Mouse (Mus musculus) cortical plate, adult 2 months (tissue): ENCODE data around the gene Prpf19. TPM values are rescaled to one million over a fixed set of nuclear protein-coding genes. Genes with fewer than 3 reads are reported as not detected.

Experiments used
- H3K27ac ChIP-seq: fragments of 200-500 bp; 2 replicates; pipeline ENCODE4 v1.5.1; 2012; ENCODE audit warnings: low read length, control low read depth, inconsistent platforms; ENCODE audit not compliant: insufficient read depth
- H3K4me1 ChIP-seq: fragments of 200-500 bp; 2 replicates; pipeline ENCODE4 v1.6.1; 2011; ENCODE audit warnings: low read length; ENCODE audit not compliant: control insufficient read depth, insufficient read depth
- H3K4me3 ChIP-seq: fragments of 200-500 bp; 2 replicates; pipeline ENCODE4 v1.5.1; 2011; ENCODE audit warnings: mild to moderate bottlenecking, low read length, control low read depth; ENCODE audit not compliant: insufficient read depth
- CTCF ChIP-seq: fragments of 200-500 bp; IDR thresholded peaks from 2 replicates; pipeline ENCODE4 v1.5.1; 2011; ENCODE audit warnings: mild to moderate bottlenecking, control low read depth, low read length; ENCODE audit not compliant: insufficient read depth; ENCODE audit errors: extremely low read depth
- POLR2A ChIP-seq: fragments of 200-500 bp; IDR thresholded peaks from 2 replicates; pipeline ENCODE4 v1.6.1; 2011; ENCODE audit warnings: mild to moderate bottlenecking, low read length, control low read depth; ENCODE audit not compliant: insufficient read depth; ENCODE audit errors: extremely low read depth
- polyA plus RNA-seq: library from polyadenylated mRNA; depleted of rRNA; stranded (reverse); fragments of >200 nt; gene quantifications from 2 replicates; pipeline ENCODE4 v1.2.3, GENCODE M21; 2012

Prpf19 gene
- polyA plus RNA-seq, 1 experiment = 219 TPM

DNA sequence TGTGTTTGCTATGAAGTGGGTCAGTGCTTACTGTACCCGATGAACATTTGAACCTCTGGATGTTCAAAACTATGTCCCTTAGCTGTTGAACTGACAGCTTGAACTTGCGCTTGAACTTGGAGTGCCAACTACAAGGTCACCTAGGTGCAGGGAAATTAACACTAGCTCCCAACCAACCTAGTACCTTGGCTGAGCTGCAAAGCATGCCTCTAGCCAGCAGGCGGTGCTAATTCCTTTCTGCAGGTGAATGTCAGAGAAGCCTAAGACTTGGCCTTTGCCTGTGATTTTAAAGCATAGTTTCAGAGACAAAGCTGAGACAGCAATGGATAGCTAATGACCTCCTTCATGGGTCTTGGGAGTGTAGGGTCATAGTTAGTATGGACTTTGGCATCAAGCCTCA lies 12.9 kb downstream of the Prpf19 start:
- no peak overlapping the region for H3K4me3 ChIP-seq
- no peak overlapping the region for H3K27ac ChIP-seq
- H3K4me1 ChIP-seq = no peaks in the 10 kb centered on the region; the same call in 1 of the 2 replicates
- TF ChIP-seq CTCF (peak; percentile 86), POLR2A (no peak)

- Histone ChIP-seq H3K4me3 (no peak overlapping the region), H3K4me1 (no peaks in the 10 kb centered on the region; the same call in 1 of the 2 replicates), H3K27ac (no peak overlapping the region)
- no peak for TF ChIP-seq CTCF
- TF ChIP-seq POLR2A = no peak
These were observed 14.2 kb downstream of the Prpf19 start for GRCm38 (mm10) chr19:10909087-10909721.

DNA sequence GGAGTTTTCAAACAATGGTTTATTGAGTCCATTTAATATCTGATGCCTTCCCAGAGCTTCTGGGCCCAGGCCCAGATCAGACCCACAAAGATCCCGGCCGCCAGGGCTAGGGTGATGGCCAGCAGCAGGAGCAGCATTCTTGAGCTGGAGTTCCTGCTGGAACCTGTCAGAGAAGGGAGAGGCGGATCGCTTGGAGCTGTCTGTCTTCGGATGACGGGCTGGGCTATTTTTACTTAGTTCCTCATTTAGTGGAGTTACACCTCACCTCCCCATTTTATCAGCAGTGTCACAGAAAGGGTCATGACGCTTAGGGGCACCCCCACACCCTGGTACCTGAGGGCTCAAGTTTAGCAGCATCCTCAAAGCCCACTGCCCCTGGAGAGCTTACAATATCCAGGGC lies 19.3 kb downstream of the Prpf19 start:
- Histone ChIP-seq H3K4me3 (no peak overlapping the region), H3K4me1 (no peaks in the 10 kb centered on the region), H3K27ac (no peak overlapping the region)
- no peak for TF ChIP-seq POLR2A
- no peak for TF ChIP-seq CTCF

DNA sequence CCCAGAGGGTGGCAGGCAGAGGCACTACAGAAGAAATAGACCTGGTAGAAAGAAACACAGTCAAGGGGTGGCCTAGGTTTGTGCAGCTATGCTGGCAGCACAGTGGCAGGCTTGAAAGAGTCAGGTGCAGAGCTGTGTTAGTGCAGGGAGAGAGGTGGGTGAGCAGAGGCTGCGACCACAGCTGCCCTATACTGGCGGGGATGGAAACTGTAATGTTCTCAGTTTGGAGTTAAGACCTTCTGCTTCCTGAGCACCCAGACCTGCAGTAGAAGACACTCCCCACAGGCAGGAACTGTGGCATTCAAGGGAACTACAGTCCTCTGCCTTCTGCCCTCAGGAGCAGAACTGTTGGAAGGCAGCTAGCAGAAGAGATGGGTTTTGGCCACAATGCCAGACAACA lies 19.8 kb downstream of the Prpf19 start:
- Histone ChIP-seq H3K4me3 (no peak overlapping the region), H3K27ac (no peak overlapping the region), H3K4me1 (no peaks in the 10 kb centered on the region)
- no peak for TF ChIP-seq CTCF
- no peak for TF ChIP-seq POLR2A

DNA sequence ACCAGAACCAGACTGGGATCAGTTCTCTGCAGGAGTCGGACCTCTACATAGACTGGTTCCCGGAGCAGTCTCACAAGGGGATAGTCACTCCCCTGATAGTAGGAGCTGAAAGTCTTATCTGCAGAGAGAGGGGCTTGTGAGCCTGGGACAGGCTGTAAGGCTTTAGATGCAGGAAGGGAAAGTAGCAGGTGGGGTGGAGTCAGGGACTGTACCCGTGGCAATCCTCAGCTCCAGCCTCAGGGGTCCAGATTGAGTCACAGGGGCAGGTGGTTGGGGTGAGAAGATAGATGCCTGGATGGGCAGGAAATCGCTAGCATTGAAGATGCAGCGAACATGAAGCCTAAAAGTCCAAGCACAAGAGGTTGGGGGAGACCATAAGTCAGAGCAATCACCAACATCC lies 21.5 kb downstream of the Prpf19 start:
- Histone ChIP-seq H3K4me3 (no peak overlapping the region), H3K27ac (no peak overlapping the region), H3K4me1 (no peaks in the 10 kb centered on the region)
- TF ChIP-seq POLR2A (no peak), CTCF (no peak)

DNA sequence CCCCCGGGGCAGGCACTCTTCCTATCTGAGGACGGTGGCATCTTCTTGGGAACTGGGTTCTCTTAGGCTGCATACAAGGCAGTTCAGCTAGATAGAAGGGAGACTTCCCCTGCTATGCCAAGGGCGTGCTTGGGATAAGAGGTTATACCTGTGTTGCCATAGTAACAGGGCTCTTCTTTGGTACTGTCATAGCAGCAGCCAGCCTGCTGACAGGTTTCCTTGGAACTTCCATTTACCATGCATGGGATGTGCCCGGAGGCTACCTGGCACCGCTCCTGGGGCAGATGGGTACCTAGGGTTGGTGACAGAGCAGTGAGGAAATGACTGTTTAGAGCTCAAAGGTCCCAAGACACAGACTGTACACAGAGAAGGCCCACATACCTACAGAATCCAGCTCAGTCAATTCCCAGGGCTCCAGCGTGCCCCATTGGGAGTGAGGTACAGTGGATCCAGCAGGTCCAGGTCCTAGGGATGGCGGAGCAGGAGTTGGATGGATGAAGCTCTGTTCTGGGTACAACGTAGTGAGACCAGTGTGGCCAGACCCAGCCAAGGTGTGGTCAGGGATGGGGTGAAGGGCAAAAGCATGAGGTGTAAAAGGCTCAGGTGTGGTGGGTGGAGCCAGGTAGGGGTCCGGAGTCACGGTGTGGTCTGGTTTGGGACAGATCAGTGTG lies 23.4 kb downstream of the Prpf19 start:
- H3K27ac ChIP-seq = no peak overlapping the region
- TF ChIP-seq POLR2A (no peak), CTCF (no peak)
- H3K4me1 ChIP-seq = no peaks in the 10 kb centered on the region
- H3K4me3 ChIP-seq = no peak overlapping the region

DNA sequence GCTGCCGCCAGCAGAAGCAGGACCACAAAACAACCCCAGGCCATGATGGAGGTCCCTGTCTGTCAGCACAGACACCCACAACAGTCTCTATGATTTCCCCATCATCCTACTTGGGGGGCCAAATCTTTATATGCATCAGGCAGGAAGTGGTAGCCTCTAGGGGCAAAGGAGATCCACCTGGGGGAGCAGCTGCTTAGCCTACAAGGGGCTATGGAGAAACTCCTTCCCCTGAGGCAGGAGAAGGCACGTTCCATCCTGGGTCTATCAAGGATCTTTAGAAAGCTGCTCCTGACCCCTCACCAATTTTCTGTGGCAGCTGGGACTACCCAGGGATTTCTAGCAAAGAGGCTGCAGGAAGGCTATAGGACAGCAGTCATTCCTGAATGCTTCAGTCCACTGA lies 25.5 kb downstream of the Prpf19 start, which contains the start of gene Zp1:
TSS of gene Zp1 (minus strand) at position 101 of the 400 bp plus-strand sequence.
- Histone ChIP-seq H3K4me3 (no peak within 1 kb of the TSS), H3K27ac (no peak within 1 kb of the TSS), H3K4me1 (no peaks in the 10 kb centered on the region)
- TF ChIP-seq CTCF (no peak), POLR2A (no peak)

DNA sequence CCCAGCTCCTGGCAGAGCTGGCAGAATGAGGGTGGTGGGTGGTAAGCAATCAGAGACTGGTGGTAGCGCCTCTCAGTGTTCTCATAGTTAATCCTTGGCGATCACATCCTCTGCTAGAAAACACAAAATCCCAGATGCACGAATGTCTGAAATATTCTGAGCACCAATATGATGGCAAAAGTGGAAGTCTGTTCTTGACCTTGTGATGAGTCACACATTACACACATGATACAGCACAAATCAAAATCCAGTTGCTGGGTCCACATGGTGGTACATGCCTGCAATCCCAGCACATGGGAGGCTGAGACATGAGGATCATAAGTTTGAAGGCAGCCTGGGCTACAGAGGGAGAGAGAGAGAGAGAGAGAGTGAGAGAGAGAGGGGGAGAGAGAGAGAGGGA lies 26.0 kb downstream of the Prpf19 start:
- no peak for TF ChIP-seq CTCF
- no peak for TF ChIP-seq POLR2A
- Histone ChIP-seq H3K4me3 (no peak overlapping the region), H3K4me1 (no peaks in the 10 kb centered on the region), H3K27ac (no peak overlapping the region)

- Histone ChIP-seq H3K4me3 (no peak overlapping the region), H3K4me1 (no peaks in the 10 kb centered on the region), H3K27ac (no peak overlapping the region)
- TF ChIP-seq POLR2A (no peak), CTCF (no peak)
These were observed 29.2 kb downstream of the Prpf19 start for GRCm38 (mm10) chr19:10924220-10924619.

GRCm38 (mm10) chr19:10926123-10926621 lies 31.1 kb downstream of the Prpf19 start:
- Histone ChIP-seq H3K27ac (no peak overlapping the region; the same call in 1 of the 2 replicates), H3K4me3 (no peak overlapping the region), H3K4me1 (no peaks in the 10 kb centered on the region)
- no peak for TF ChIP-seq POLR2A
- TF ChIP-seq CTCF = no peak
